Mouse (Mus musculus): ENCODE results near the gene Orc5.
"Not testable (repeated sequence)": the region's sequence is repeated elsewhere in the genome, so short reads cannot be mapped to it uniquely, and the experiment has no call there.

Gene Orc5

GRCm38 (mm10) chr5:22536695-22537094, 13.5 kb downstream of the Orc5 start:
- no peak for DNase-seq (ENCODE audit: low spot score in 2 of 2)

- no peak for DNase-seq (ENCODE audit: low spot score in 2 of 2)
Measured at GRCm38 (mm10) chr5:22532571-22532970, 17.7 kb downstream of the Orc5 start.

- DNase-seq (ENCODE audit: low spot score in 2 of 2), result no peak
Measured at GRCm38 (mm10) chr5:22522612-22523011, 27.6 kb downstream of the Orc5 start.

GRCm38 (mm10) chr5:22519708-22520107, 30.5 kb downstream of the Orc5 start:
- DNase-seq (ENCODE audit: low spot score in 2 of 2), result no peak

GRCm38 (mm10) chr5:22515745-22516144, 34.5 kb downstream of the Orc5 start:
- DNase-seq (ENCODE audit: low spot score in 2 of 2), result not testable (repeated sequence)

GRCm38 (mm10) chr5:22514231-22514630, 36.0 kb downstream of the Orc5 start:
- DNase-seq (ENCODE audit: low spot score in 2 of 2), result not testable (repeated sequence)

GRCm38 (mm10) chr5:22512579-22512978, 37.6 kb downstream of the Orc5 start:
- not testable (repeated sequence) for DNase-seq (ENCODE audit: low spot score in 2 of 2)

- no peak for DNase-seq (ENCODE audit: low spot score in 2 of 2)
Measured at GRCm38 (mm10) chr5:22511824-22512223, 38.4 kb downstream of the Orc5 start.

GRCm38 (mm10) chr5:22508560-22508959, 41.7 kb downstream of the Orc5 start:
- no peak for DNase-seq (ENCODE audit: low spot score in 2 of 2)

- DNase-seq (ENCODE audit: low spot score in 2 of 2), result no peak
Measured at GRCm38 (mm10) chr5:22499437-22499836, 50.8 kb downstream of the Orc5 start.

- DNase-seq (ENCODE audit: low spot score in 2 of 2), result no peak
Measured at GRCm38 (mm10) chr5:22491088-22491487, 59.1 kb downstream of the Orc5 start.

GRCm38 (mm10) chr5:22489091-22489490, 61.1 kb downstream of the Orc5 start:
- no peak for DNase-seq (ENCODE audit: low spot score in 2 of 2)

GRCm38 (mm10) chr5:22486601-22487206, 63.5 kb downstream of the Orc5 start:
- no peak for DNase-seq (ENCODE audit: low spot score in 2 of 2)

GRCm38 (mm10) chr5:22485764-22486163, 64.5 kb downstream of the Orc5 start:
- DNase-seq (ENCODE audit: low spot score in 2 of 2), result no peak

- no peak for DNase-seq (ENCODE audit: low spot score in 2 of 2)
Measured at GRCm38 (mm10) chr5:22482567-22482966, 67.7 kb downstream of the Orc5 start.

- DNase-seq (ENCODE audit: low spot score in 2 of 2), result not testable (repeated sequence)
Measured at GRCm38 (mm10) chr5:22472445-22472844, 77.8 kb downstream of the Orc5 start.

- no peak for DNase-seq (ENCODE audit: low spot score in 2 of 2)
Measured at GRCm38 (mm10) chr5:22471243-22471642, 79.0 kb downstream of the Orc5 start.

- DNase-seq (ENCODE audit: low spot score in 2 of 2), result no peak
Measured at GRCm38 (mm10) chr5:22452871-22453661, 97.2 kb downstream of the Orc5 start.

GRCm38 (mm10) chr5:22452452-22452851, 97.8 kb downstream of the Orc5 start:
- no peak for DNase-seq (ENCODE audit: low spot score in 2 of 2)

GRCm38 (mm10) chr5:22451764-22452163, 98.5 kb downstream of the Orc5 start:
- DNase-seq (ENCODE audit: low spot score in 2 of 2), result no peak

- no peak for DNase-seq (ENCODE audit: low spot score in 2 of 2)
Measured at GRCm38 (mm10) chr5:22449492-22449891, 100.7 kb downstream of the Orc5 start.
